Mouse (Mus musculus) lung, embryonic 15.5 days (tissue): Measurements from ENCODE around the gene Ccm2l. TPM values are rescaled to one million over a fixed set of nuclear protein-coding genes. Genes with fewer than 3 reads are reported as not detected.

Source experiments
- ATAC-seq: fragments of 200-750 bp; cut with Nextera tagmentation; 2 replicates; pipeline ENCODE4 v1.8.0; 2017; ENCODE audit warnings: moderate number of reproducible peaks, borderline replicate concordance; ENCODE audit not compliant: low FRiP score, low TSS enrichment; ENCODE audit errors: extremely low read depth
- H3K27ac ChIP-seq: fragments of 300-500 bp; sonication (generic); 2 replicates; pipeline ENCODE4 v1.5.1; 2015; ENCODE audit warnings: moderate library complexity, mild to moderate bottlenecking, inconsistent platforms
- H3K27me3 ChIP-seq: fragments of 300-500 bp; sonication (generic); 2 replicates; pipeline ENCODE4 v1.6.1; 2015; ENCODE audit warnings: inconsistent platforms
- H3K36me3 ChIP-seq: fragments of 300-500 bp; sonication (generic); 2 replicates; pipeline ENCODE4 v1.6.1; 2015; ENCODE audit warnings: inconsistent platforms
- H3K4me1 ChIP-seq: fragments of 300-500 bp; sonication (generic); 2 replicates; pipeline ENCODE4 v1.6.1; 2015; ENCODE audit warnings: inconsistent platforms
- H3K4me2 ChIP-seq: fragments of 300-500 bp; sonication (generic); 2 replicates; pipeline ENCODE4 v1.6.1; 2015; ENCODE audit warnings: inconsistent platforms, mild to moderate bottlenecking, moderate library complexity
- H3K4me3 ChIP-seq: fragments of 300-500 bp; sonication (generic); 2 replicates; pipeline ENCODE4 v1.5.1; 2015; ENCODE audit warnings: mild to moderate bottlenecking, inconsistent platforms
- H3K9ac ChIP-seq: fragments of 300-500 bp; sonication (generic); 2 replicates; pipeline ENCODE4 v1.6.1; 2015; ENCODE audit warnings: inconsistent platforms
- H3K9me3 ChIP-seq: fragments of 300-500 bp; sonication (generic); 2 replicates; pipeline ENCODE4 v1.6.1; 2016; ENCODE audit warnings: inconsistent platforms
- WGBS: fragments of 180-500 bp; shearing (Covaris S2); methylation state at CpG from one replicate; pipeline ENCODE4 v1.1.7; 2015; 5-methylcytosine and 5-hydroxymethylcytosine counted together
- polyA plus RNA-seq: library from polyadenylated mRNA; unstranded; fragments of >200 nt; fragmentation: Nextera tagmentation; extraction: Ambion mirVana; gene quantifications from 2 replicates; pipeline ENCODE4 v1.2.1, GENCODE M21; 2015

Ccm2l gene
- polyA plus RNA-seq, 1 experiment from 2014 or later: 5.3 TPM

DNA sequence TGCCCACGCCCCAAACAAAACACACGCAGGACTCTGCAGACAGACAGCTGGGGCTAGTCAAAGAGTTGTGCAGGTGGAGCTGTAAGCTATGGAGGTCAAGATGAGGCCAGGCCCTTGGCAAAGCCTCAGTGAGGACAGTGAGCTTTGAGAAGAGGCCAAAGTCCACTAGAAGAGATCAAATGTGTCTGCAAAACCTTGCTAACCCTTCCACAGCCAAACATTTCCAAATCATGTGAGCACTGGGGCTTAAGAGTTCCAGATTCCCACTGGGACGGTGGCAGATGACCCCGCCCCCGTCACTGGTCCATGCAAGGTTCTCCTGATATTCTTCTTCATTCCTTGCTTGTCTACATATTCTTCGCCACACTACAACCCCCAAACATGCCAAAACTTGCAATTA, 16.1 kb downstream of the Ccm2l start:
- Histone ChIP-seq H3K4me3 (no peak overlapping the region), H3K9ac (no peak overlapping the region), H3K4me2 (no peak overlapping the region), H3K27ac (no peak overlapping the region), H3K36me3 (no peaks in the 10 kb centered on the region), H3K27me3 (no peaks in the 10 kb centered on the region), H3K4me1 (0 out of 2 replicates have a peak, but pooled peaks cover 8% of the 10 kb centered on the region), H3K9me3 (no peaks in the 10 kb centered on the region)
- WGBS: 78% methylated on average over 6 of the region's 6 CpGs
- no peak for ATAC-seq

DNA sequence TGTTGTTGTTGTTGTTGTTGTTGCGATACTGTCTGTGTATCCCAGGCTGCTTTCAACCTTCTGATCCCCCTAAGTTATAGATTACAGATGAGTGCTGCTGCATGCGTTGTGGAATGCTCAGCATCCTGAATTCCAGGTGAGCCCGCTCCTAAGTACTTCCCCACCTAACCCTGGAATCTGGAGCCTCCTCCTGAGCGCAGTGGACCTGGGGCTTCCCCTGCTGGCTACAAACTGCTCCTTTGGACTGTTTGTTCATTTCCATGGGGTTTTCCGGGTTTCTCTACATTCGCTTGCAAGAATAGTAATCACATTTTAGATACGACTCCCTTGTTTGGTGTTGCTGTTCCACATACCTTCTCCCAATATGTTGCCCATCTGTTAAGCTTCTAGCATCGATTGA, 17.5 kb downstream of the Ccm2l start:
- no peak overlapping the region for H3K4me2 ChIP-seq
- H3K9ac ChIP-seq: no peak overlapping the region
- ATAC-seq: no peak
- H3K9me3 ChIP-seq: no peaks in the 10 kb centered on the region
- H3K27me3 ChIP-seq: no peaks in the 10 kb centered on the region
- no peaks in the 10 kb centered on the region for H3K36me3 ChIP-seq
- 79% methylated on average over 8 of the region's 8 CpGs for WGBS
- no peak overlapping the region for H3K27ac ChIP-seq
- H3K4me3 ChIP-seq: no peak overlapping the region
- 0 out of 2 replicates have a peak, but pooled peaks cover 8% of the 10 kb centered on the region for H3K4me1 ChIP-seq

DNA sequence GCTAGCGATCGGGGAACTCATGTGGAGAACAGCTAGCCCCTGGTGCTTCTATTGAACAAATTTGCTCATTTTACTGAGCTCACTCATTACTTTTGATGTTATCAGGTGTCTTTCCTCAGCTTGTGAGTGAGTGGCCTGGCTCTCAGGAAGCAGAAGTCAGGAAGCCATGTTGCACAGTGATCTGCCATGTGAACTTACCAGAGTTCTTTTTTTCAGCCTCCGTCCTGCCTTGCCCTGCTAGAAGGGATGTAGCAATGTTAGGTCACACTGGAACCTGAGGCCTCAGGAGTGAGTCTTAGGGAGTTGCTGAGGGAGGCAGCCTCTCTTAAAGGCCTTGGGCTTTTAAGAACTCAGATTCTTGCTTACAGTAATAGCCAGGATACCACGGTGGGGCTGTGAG, 18.1 kb downstream of the Ccm2l start:
- Histone ChIP-seq H3K9ac (no peak overlapping the region), H3K9me3 (no peaks in the 10 kb centered on the region), H3K4me1 (0 out of 2 replicates have a peak, but pooled peaks cover 8% of the 10 kb centered on the region), H3K36me3 (no peaks in the 10 kb centered on the region), H3K27ac (peak overlapping the region; percentile 35), H3K4me3 (no peak overlapping the region), H3K4me2 (no peak overlapping the region), H3K27me3 (no peaks in the 10 kb centered on the region)
- WGBS: 67% methylated on average over 4 of the region's 4 CpGs
- ATAC-seq: no peak

DNA sequence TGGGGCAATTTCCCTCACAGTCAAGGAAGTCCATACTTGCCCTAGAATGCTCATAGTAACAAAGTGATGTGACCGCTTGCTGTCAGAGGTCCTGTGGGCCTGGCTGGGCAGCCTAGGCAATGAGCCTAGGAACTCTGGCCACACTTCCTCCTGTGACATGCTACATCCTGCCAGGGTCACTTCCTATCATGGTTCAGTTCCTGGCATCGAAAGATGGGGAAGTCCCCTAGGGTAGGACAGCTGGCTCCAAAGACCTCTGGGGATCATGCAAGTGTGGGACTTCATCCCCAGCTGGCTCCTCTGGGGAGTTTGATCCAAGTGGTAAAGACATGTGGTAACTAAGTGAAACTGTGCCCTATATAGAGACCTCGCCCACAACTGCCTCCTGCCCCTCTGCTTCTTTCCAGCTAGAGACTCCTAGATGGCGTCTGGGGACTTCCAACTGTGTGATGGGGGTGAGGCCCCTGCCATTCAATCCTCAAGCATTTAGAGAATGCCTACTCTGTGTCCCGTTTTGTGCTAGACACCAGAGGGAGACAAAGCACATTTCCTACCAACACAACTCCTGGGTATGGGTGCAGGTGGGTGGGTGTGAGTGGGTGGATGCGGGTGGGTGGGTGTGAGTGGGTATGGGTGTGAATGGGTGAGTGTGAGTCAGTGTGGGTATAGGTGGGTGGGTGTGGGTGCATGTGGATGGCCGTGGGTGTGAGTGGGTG, 18.7 kb downstream of the Ccm2l start:
- H3K4me1 ChIP-seq: 0 out of 2 replicates have a peak, but pooled peaks cover 8% of the 10 kb centered on the region
- 0 out of 2 replicates have a peak, but pooled peaks have one; percentile 27 for ATAC-seq
- no peak overlapping the region for H3K9ac ChIP-seq
- peak overlapping the region; percentile 35; the same call in 1 of the 2 replicates for H3K27ac ChIP-seq
- H3K4me3 ChIP-seq: no peak overlapping the region
- no peaks in the 10 kb centered on the region for H3K9me3 ChIP-seq
- no peak overlapping the region for H3K4me2 ChIP-seq
- H3K27me3 ChIP-seq: no peaks in the 10 kb centered on the region
- no peaks in the 10 kb centered on the region for H3K36me3 ChIP-seq
- WGBS: 47% methylated on average over 7 of the region's 7 CpGs

- Histone ChIP-seq H3K9ac (no peak overlapping the region), H3K4me1 (0 out of 2 replicates have a peak, but pooled peaks cover 8% of the 10 kb centered on the region), H3K4me3 (no peak overlapping the region), H3K9me3 (no peaks in the 10 kb centered on the region), H3K4me2 (no peak overlapping the region), H3K27ac (no peak overlapping the region), H3K27me3 (no peaks in the 10 kb centered on the region), H3K36me3 (no peaks in the 10 kb centered on the region)
- WGBS: 76% methylated on average over 6 of the region's 6 CpGs
- ATAC-seq: no peak
These were observed 19.8 kb downstream of the Ccm2l start for GRCm38 (mm10) chr2:153085556-153085955.

- no peak overlapping the region for H3K4me3 ChIP-seq
- no peaks in the 10 kb centered on the region for H3K9me3 ChIP-seq
- H3K4me2 ChIP-seq: no peak overlapping the region
- 83% methylated on average over 4 of the region's 4 CpGs for WGBS
- H3K27ac ChIP-seq: no peak overlapping the region
- ATAC-seq: no peak
- no peaks in the 10 kb centered on the region for H3K36me3 ChIP-seq
- 0 out of 2 replicates have a peak, but pooled peaks cover 8% of the 10 kb centered on the region for H3K4me1 ChIP-seq
- H3K27me3 ChIP-seq: no peaks in the 10 kb centered on the region
- H3K9ac ChIP-seq: no peak overlapping the region
These were observed 20.4 kb downstream of the Ccm2l start for GRCm38 (mm10) chr2:153086166-153086565.

DNA sequence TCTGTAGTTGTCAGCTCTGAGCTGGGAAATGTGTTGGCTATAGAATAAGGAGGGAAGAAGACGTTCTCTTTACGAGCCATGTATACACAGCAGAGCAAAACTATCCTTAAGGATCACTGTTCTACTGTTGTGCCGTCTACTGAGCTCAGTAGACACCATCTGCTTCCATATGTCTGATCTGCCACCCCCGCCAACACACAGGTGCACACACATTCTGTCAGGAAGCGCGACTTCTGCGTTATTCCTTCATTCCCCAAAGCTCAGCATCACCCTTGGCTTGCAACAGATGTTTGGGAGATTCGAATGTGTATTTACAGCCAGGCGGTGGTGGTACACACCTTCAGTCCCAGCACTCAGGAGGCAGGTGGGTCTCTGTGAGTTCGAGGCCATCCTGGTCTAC, 21.3 kb downstream of the Ccm2l start:
- Histone ChIP-seq H3K36me3 (no peaks in the 10 kb centered on the region), H3K4me2 (no peak overlapping the region), H3K9me3 (no peaks in the 10 kb centered on the region), H3K4me1 (0 out of 2 replicates have a peak, but pooled peaks cover 8% of the 10 kb centered on the region), H3K27me3 (no peaks in the 10 kb centered on the region), H3K9ac (no peak overlapping the region), H3K27ac (no peak overlapping the region), H3K4me3 (no peak overlapping the region)
- no peak for ATAC-seq
- 86% methylated on average over 10 of the region's 10 CpGs for WGBS

GRCm38 (mm10) chr2:153089316-153089715, 23.6 kb downstream of the Ccm2l start:
- H3K4me3 ChIP-seq: no peak overlapping the region
- H3K4me2 ChIP-seq: no peak overlapping the region
- no peak overlapping the region for H3K27ac ChIP-seq
- no peaks in the 10 kb centered on the region for H3K36me3 ChIP-seq
- H3K9me3 ChIP-seq: no peaks in the 10 kb centered on the region
- 0 out of 2 replicates have a peak, but pooled peaks cover under 1% of the 10 kb centered on the region for H3K4me1 ChIP-seq
- 49% methylated on average over 2 of the region's 2 CpGs for WGBS
- no peak for ATAC-seq
- no peaks in the 10 kb centered on the region for H3K27me3 ChIP-seq
- H3K9ac ChIP-seq: no peak overlapping the region

DNA sequence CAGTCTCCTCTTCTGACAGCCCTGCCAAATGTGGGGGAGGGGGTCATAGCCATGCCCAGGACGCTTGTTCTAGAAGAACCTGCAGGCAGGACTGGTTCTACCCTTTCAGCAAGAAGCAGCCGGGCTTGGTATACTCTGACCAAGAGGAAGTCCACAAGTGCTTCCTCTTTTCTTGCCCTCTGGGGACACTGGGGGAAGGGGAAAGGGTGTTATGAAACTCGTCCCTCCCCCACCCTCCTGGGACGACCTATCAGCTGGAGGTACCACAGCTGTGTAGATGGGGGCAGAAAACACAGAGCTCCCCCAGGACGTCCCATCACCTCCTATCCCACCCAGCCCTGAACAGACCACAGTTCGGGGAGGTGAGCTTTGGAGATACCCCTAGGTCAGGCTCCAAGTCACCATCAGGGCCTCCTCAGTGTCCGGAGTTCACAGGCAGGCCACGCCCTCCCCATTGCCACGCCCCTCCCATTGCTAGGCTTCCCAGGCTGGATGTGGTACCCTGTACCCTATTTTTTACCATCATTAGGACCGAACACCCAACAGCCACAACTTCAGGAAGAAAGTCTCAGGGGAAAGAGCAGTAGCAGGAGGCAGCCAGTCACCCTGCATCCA, 24.9 kb downstream of the Ccm2l start:
- no peak overlapping the region for H3K4me2 ChIP-seq
- ATAC-seq: peak; percentile 39; the same call in 1 of the 2 replicates
- no peaks in the 10 kb centered on the region for H3K36me3 ChIP-seq
- H3K9ac ChIP-seq: no peak overlapping the region
- H3K27me3 ChIP-seq: no peaks in the 10 kb centered on the region
- no peaks in the 10 kb centered on the region for H3K9me3 ChIP-seq
- WGBS: 26% methylated on average over 10 of the region's 10 CpGs
- no peaks in the 10 kb centered on the region for H3K4me1 ChIP-seq
- H3K4me3 ChIP-seq: no peak overlapping the region
- no peak overlapping the region for H3K27ac ChIP-seq

GRCm38 (mm10) chr2:153107046-153107766, 41.5 kb downstream of the Ccm2l start:
- WGBS: 31% methylated on average over 23 of the region's 23 CpGs
- Histone ChIP-seq H3K4me2 (peak overlapping the region; percentile 87), H3K4me3 (peak overlapping the region; percentile 45), H3K27me3 (peaks cover 46% of the 10 kb centered on the region), H3K9me3 (no peaks in the 10 kb centered on the region), H3K9ac (no peak overlapping the region), H3K36me3 (no peaks in the 10 kb centered on the region), H3K4me1 (peaks cover 8% of the 10 kb centered on the region), H3K27ac (no peak overlapping the region)
- no peak for ATAC-seq

- H3K4me3 ChIP-seq: peak overlapping the region; percentile 45
- WGBS: 3% methylated on average over 15 of the region's 15 CpGs
- H3K9ac ChIP-seq: no peak overlapping the region
- no peak for ATAC-seq
- H3K4me2 ChIP-seq: peak overlapping the region; percentile 87
- no peaks in the 10 kb centered on the region for H3K36me3 ChIP-seq
- H3K9me3 ChIP-seq: no peaks in the 10 kb centered on the region
- H3K27me3 ChIP-seq: peaks cover 46% of the 10 kb centered on the region
- H3K4me1 ChIP-seq: peaks cover 8% of the 10 kb centered on the region
- H3K27ac ChIP-seq: no peak overlapping the region
These were observed 42.0 kb downstream of the Ccm2l start for GRCm38 (mm10) chr2:153107802-153108201.
